Mouse (Mus musculus) thymus, adult 2 months (tissue): ENCODE results near the gene Cyp46a1. TPM values are rescaled to one million over a fixed set of nuclear protein-coding genes. Genes with fewer than 3 reads are reported as not detected.

Experiments used
- DNase-seq: peaks from one replicate; pipeline ENCODE4 v3.0.0; 2021
- H3K27ac ChIP-seq: fragments of 200-500 bp; 2 replicates; pipeline ENCODE4 v1.5.1; 2012; ENCODE audit warnings: low read length, control low read depth; ENCODE audit not compliant: control insufficient read depth, insufficient read depth
- H3K27me3 ChIP-seq: fragments of 200-500 bp; 2 replicates; pipeline ENCODE4 v1.6.1; 2012; ENCODE audit warnings: mild to moderate bottlenecking, low read length, moderate library complexity, mixed read lengths; ENCODE audit not compliant: control insufficient read depth, insufficient read depth
- H3K36me3 ChIP-seq: fragments of 200-500 bp; 2 replicates; pipeline ENCODE4 v1.6.1; 2012; ENCODE audit warnings: mild to moderate bottlenecking, low read length, moderate library complexity; ENCODE audit not compliant: control insufficient read depth, insufficient read depth
- H3K4me1 ChIP-seq: fragments of 200-500 bp; replicated peaks from 2 replicates; pipeline ENCODE4 v1.6.1; 2012; ENCODE audit warnings: low read length; ENCODE audit not compliant: control insufficient read depth, insufficient read depth
- H3K4me3 ChIP-seq: fragments of 200-500 bp; 2 replicates; pipeline ENCODE4 v1.5.1; 2012; ENCODE audit warnings: mild to moderate bottlenecking, low read length, control low read depth, moderate library complexity; ENCODE audit not compliant: control insufficient read depth, insufficient read depth
- CTCF ChIP-seq: fragments of 200-500 bp; IDR thresholded peaks from 2 replicates; pipeline ENCODE4 v1.5.1; 2012; ENCODE audit warnings: mild to moderate bottlenecking, control low read depth, low read length, moderate library complexity, borderline replicate concordance; ENCODE audit not compliant: control insufficient read depth, poor library complexity, insufficient read depth; ENCODE audit errors: extremely low read depth
- POLR2A ChIP-seq: fragments of 200-500 bp; IDR thresholded peaks from 2 replicates; pipeline ENCODE4 v1.6.1; 2012; ENCODE audit warnings: mild to moderate bottlenecking, low read length, control low read depth, moderate library complexity; ENCODE audit not compliant: control insufficient read depth, poor library complexity, insufficient read depth; ENCODE audit errors: extremely low read depth
- WGBS: fragments of 180-500 bp; shearing (Covaris S2); methylation state at CpG from one replicate; pipeline ENCODE4 v1.1.7; 2018; 5-methylcytosine and 5-hydroxymethylcytosine counted together
- polyA plus RNA-seq: library from polyadenylated mRNA; depleted of rRNA; stranded (reverse); fragments of >200 nt; gene quantifications from 2 replicates; pipeline ENCODE4 v1.2.3, GENCODE M21; 2012

Gene Cyp46a1
- polyA plus RNA-seq, 1 experiment: 0.69 TPM

DNA sequence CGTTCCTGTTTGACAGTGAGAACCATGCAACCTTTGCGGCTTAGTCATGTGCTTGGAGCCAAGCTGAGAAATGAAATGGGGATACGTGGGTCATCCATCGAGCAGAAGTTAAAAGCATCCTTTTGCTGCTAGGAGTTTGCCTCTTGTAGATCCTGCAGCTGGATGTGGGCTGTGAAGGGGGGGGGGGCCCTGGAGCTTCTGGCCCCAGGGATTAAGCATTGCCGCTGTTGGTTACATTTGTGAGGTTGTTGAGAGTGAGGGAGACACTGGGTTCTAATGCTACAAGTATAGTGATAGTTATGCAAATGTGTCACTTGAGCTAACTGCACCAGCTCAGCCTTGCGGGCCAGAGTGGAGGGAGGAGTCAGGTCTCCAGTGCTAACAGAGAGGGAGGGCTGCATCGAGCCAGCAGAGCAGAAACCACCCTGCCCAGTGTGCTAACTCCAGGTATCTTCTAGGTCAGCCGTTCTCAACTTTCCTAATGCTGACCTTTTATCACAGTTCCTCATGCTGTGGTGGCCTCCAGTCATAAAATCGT, 16.9 kb upstream of the Cyp46a1 start:
- Histone ChIP-seq H3K27me3 (peaks cover 9% of the 10 kb centered on the region; the same call in 1 of the 2 replicates), H3K4me3 (no peak overlapping the region), H3K4me1 (no peaks in the 10 kb centered on the region), H3K36me3 (no peaks in the 10 kb centered on the region), H3K27ac (no peak overlapping the region)
- DNase-seq: no peak
- TF ChIP-seq CTCF (no peak), POLR2A (no peak)
- WGBS: 9% methylated on average over 9 of the region's 9 CpGs

DNA sequence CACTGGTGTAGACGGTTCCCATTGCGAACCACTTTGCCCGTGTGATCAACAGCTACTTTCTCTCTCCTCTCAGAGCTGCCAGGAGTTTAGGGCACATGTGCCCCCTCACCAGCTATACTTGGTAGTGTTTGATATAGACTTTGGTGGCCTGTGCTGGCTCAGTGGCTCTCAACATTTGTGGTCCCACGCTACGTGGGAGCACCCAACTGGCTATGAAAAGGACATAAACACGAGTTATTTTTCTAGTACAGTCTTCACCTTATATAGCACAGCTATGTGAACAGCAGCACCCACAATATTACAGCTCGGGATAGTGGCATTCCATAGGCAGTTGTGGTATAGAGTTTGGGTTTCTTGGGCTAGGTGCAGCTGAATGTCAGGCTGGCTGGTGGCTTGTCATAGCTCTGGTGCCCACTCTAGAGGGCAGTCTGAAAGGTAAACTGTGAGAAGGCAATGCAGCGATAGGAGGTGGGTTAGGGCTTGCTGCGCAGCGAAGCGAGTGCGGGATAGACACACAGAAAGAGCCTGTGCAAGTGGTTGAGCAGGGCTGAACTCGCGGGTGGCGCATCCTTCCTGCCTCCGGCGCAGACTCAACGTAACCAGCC, 16.3 kb upstream of the Cyp46a1 start:
- TF ChIP-seq CTCF (no peak), POLR2A (no peak)
- no peak for DNase-seq
- 27% methylated on average over 18 of the region's 18 CpGs for WGBS
- H3K4me3 ChIP-seq: no peak overlapping the region
- no peaks in the 10 kb centered on the region for H3K36me3 ChIP-seq
- no peaks in the 10 kb centered on the region for H3K4me1 ChIP-seq
- H3K27me3 ChIP-seq: peaks cover 9% of the 10 kb centered on the region; the same call in 1 of the 2 replicates
- no peak overlapping the region for H3K27ac ChIP-seq

DNA sequence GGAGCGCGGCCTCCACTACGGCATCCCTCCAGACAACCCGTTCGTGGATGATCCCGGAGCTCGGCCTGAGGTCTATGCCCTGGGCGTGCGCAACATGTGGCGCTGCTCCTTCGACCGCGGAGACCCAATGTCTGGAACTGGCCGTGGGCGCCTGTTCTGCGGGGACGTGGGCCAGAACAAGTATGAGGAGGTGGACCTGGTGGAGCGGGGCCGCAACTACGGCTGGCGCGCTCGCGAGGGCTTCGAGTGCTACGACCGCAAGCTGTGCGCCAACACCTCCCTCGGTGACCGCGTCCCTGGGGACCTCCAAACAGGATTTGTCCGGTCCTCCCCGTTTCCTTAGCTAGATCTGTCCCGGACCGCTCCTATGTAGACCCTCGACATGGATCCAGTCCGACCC, 15.7 kb upstream of the Cyp46a1 start:
- Histone ChIP-seq H3K4me1 (no peaks in the 10 kb centered on the region), H3K27me3 (peaks cover 9% of the 10 kb centered on the region; the same call in 1 of the 2 replicates), H3K36me3 (no peaks in the 10 kb centered on the region), H3K27ac (no peak overlapping the region), H3K4me3 (no peak overlapping the region)
- 15% methylated on average over 37 of the region's 37 CpGs for WGBS
- TF ChIP-seq POLR2A: no peak
- TF ChIP-seq CTCF: no peak
- no peak for DNase-seq

DNA sequence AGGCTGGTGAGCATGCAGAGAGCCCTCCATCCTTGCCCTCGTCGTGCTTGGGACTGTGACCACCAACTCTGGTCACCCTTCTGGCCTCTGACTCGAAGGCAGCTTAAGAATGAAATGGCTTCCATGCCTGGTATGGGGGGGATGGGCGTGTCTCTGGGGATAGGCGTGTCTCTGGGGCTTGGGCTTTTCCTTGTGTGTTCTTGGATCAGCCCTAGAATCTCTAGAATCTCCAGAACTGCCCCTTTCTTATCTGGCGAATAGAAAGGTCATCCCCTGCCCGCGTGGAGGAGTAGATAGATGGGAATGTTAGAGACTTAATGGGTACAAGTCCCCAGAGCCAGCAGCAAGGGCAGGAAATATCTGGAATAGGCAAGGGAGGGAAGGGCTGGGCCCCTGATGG, 14.1 kb upstream of the Cyp46a1 start:
- no peak overlapping the region for H3K4me3 ChIP-seq
- WGBS: 39% methylated on average over 8 of the region's 8 CpGs
- H3K36me3 ChIP-seq: no peaks in the 10 kb centered on the region
- peaks cover 9% of the 10 kb centered on the region; the same call in 1 of the 2 replicates for H3K27me3 ChIP-seq
- TF ChIP-seq POLR2A (no peak), CTCF (no peak)
- no peak overlapping the region for H3K27ac ChIP-seq
- H3K4me1 ChIP-seq: no peaks in the 10 kb centered on the region
- no peak for DNase-seq

DNA sequence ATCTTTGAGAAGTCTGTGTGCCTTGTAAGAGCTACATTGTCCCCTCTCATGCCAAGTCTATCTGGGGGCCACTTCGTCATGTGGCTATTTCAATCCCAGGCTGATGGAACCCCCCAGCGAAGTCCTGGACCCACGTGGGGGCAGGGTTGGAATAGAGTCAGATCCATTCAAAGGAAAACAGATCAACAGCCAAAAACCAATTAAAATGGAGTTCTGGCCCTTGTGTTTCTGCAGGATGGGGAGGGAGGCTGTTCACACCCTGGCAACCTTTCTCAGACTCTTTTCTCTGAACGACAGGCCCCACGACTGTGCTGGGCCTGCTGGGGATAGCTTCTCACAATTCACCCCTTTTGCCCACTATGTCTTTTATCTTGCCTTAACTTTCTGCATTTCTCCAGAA, 7.8 kb upstream of the Cyp46a1 start:
- TF ChIP-seq CTCF (no peak), POLR2A (no peak)
- no peak overlapping the region for H3K27ac ChIP-seq
- H3K4me1 ChIP-seq: peaks cover 3% of the 10 kb centered on the region; the same call in 1 of the 2 replicates
- 59% methylated on average over 5 of the region's 5 CpGs for WGBS
- DNase-seq: no peak
- no peaks in the 10 kb centered on the region for H3K36me3 ChIP-seq
- H3K27me3 ChIP-seq: peaks cover 2% of the 10 kb centered on the region; the same call in 1 of the 2 replicates
- H3K4me3 ChIP-seq: no peak overlapping the region

DNA sequence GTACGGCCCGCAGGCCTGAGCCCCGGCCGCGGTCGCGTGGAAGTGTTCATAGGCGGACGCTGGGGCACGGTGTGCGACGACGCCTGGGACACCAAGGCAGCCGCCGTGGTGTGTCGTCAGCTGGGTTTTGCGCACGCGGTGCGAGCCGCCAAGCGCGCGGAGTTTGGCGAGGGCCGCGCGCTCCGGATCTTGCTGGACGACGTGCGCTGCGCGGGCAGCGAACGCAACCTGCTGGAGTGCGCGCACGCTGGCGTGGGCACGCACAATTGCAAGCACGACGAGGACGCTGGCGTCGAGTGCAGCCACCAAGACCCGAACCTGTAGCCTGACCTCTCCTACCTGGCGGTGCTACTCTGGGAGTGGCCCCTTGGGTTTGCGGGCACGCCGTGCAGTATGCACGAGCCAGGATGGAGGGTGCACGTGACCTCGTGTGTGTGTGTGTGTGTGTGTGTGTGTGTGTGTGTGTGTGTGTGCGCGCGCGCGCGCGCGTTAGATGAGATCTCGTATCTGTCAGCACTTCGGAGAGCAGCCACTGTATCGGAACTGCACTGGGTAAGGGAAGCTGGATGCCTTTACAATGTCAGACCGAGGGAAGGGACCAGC, 6.2 kb upstream of the Cyp46a1 start:
- no peaks in the 10 kb centered on the region for H3K36me3 ChIP-seq
- peaks cover 2% of the 10 kb centered on the region; the same call in 1 of the 2 replicates for H3K27me3 ChIP-seq
- H3K27ac ChIP-seq: no peak overlapping the region
- H3K4me1 ChIP-seq: peaks cover 3% of the 10 kb centered on the region; the same call in 1 of the 2 replicates
- DNase-seq: no peak
- no peak overlapping the region for H3K4me3 ChIP-seq
- TF ChIP-seq CTCF: no peak
- no peak for TF ChIP-seq POLR2A
- WGBS: 4% methylated on average over 66 of the region's 66 CpGs
